Mouse (Mus musculus) cerebellum, postnatal 14 days (tissue): ENCODE measurements around the gene Tnks1bp1.

Source experiments
- DNase-seq, 2 experiments: peaks; one replicate each; pipeline ENCODE4 v3.0.0; 2021; ENCODE audit warnings: mixed read lengths in 2 of 2

Tnks1bp1 gene

DNA sequence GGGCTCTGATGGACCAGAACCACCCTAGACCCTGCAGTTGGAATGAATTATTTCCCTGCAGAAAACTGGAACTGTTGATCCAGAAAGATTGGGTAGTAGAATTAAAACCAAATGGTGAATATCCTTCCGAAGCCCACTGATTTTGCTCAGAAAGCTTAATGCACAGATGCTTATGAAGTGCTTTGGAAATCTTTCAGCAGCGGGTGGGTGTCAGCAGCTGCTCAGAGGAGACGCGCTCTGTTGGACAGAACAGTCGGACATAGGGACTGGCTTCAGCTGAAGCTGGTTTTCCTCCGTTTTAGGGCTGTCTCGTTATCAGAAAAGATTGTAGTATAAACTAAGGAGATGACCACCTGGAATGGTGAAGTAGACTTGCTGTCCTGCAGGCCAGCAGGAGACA is 4.2 kb upstream of the Tnks1bp1 start:
- DNase-seq: no peak

DNA sequence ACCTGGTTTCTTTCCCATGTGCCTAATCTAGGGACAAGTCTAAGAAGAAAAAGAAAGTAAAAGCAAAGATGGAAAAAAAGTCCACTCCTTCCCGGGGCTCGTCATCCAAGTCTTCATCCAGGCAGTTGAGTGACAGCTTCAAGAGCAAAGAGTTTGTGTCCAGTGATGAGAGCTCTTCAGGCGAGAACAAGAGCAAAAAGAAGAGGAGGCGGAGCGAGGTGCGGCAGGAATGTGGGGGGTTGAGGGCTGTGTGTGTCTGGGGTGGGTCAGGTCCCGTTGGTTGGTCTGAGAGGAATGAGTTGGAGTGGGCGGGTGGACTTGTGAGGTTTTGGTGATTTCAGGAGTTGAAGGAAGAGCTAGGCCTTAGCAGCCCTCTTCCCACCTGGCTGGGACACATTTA is 1.6 kb upstream of the Tnks1bp1 start:
- no peak for DNase-seq

DNA sequence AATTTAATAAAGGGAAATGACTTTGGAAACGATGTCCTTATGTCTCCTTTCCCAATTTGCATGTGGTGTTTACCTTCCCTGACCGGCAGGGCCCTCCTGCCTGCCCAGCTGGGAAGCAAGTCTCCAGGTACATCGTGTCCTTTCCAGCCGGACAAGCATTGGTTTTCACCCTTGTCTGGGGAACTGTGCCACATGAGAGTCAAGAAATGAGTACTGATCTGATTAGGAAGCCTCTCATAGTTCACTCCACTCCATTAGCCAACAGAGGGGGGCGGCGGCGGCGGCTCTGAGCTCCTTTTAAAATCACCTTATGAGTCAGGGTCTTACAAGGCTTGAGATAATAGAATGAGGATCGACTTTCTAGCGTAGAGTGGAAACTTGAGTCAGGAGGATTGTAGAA is 741 bp upstream of the Tnks1bp1 start:
- no peak for DNase-seq

DNA sequence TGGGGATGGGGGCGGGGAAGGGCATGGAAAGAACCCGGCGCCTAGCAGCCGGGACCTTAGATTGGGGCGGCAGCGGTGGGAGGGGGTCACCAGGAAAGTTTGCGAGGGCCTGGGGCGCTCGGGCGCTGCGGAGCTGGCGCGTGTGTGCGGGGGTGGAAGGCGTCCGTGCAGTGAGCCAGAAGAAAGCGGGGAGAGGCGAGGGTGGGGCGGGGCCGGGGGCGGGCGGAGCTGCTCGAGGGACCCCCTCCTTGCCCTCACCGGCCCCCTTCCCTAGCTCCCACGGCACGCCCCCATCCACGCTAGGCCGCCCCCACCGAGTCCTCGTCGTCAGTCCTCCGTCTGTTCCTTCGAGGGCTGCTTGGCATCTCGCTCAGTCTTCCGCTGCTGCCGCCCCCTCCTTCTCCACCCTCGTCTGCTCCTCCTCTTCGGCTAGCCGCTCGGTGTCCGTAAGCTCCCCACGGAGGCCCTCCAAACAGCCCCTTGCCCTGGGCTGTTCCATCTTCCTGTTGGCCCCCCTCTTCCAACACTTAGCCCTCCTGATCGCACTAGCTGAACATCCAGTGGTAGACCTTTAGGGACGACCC is 438 bp downstream of the Tnks1bp1 start:
- peak; percentile 67 to 74 for DNase-seq

DNA sequence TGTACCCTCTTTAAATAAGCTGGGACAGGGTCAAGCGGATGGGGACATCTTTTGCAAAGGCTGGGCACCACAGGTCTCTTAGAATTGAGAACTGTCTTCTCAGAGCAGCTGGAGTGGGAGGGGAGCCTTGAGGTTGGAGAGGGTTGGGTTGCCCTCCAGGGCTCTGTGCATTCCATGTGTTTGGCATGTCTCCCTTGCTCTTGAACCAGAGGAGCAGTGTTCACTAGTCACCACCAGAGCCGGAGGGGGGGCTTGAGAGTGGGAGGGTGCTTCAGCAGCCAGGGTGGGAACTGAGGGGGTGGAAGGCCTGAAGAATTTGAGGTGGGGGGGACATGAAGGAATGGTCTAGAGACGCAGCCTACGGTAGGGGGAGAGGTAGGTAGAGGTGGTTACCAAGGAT is 1.5 kb downstream of the Tnks1bp1 start:
- no peak for DNase-seq

DNA sequence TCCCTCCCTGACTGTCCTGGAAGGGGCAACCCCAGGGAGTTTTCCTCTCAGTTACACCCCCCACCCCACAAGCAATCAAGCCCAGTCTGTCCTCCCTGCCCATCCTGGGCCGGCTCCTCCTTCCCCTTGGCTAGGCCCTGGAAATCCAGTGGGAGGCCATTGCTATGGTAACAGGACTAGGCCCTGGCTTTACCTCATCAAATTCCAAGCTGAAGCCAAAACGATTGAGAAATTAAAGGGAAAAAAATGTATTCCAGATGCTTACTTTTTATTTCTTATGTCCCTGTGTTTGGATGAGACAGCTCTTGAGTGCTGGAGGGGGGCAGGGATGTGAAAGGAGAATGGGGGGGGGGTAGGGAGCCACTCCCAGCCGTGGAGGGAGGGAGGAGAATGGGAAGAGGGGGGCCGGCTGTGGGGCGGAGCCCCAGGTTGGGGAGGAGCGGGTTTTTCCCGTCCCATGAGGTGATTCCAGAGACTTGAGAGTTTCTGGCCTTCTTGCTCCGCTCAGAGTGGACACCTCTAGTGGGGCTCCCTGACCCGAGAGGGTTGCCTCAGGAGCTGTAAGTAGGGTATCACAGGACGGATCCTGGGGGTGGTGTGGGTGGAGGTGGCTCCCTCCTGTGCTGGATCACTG is 2.3 kb downstream of the Tnks1bp1 start:
- DNase-seq: peak; percentile 61 to 66

DNA sequence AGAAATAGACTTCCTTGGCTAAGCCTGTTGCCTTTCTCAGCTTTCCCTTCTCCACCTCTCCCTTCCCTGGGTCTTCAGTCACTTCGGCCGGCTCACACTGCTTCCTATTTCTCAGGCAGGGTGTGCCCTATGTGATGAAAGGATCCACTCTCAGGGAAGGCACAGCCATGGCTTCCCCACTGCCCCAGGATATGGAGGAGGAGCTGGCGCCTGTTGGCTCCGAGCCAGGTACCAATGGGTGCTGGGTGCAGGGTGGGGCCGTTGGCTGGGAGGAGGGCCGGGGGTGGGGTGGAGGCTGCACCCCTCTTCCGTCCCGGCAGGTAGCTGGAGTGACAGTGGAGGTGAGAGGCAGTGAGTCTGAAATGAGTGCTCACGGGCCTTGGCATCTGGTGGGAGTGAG is 2.9 kb downstream of the Tnks1bp1 start:
- no peak for DNase-seq

DNA sequence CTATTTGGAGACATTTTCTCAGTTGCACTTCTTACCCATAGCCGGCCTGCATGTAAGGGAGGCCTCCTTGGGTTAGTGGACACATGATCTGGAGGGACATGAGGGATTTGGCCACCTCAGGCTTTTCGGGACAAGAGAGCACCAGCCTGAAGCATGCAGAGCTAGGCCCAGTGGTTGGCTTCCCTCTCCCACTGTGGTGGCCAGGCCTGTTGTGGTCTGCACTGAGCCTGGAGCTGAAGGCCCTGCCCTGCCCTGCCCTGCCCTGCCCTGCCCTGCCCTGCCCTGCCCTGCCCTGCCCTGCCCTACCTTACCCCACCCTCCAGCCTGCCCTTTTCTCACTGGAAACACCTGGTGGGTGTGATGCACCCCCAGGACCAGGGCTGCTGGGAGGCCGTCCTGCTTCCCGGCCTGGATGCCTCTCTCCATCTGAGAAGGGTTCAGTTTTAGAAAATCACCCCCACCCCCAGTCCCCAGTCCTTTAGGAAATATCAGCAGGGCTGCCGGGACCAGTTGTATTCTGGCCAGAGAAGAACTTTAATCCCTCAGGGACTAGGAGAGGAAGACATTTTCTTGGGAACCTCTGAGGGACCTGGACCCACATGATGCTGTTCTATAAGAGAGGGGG is 5.5 kb downstream of the Tnks1bp1 start:
- no peak for DNase-seq

DNA sequence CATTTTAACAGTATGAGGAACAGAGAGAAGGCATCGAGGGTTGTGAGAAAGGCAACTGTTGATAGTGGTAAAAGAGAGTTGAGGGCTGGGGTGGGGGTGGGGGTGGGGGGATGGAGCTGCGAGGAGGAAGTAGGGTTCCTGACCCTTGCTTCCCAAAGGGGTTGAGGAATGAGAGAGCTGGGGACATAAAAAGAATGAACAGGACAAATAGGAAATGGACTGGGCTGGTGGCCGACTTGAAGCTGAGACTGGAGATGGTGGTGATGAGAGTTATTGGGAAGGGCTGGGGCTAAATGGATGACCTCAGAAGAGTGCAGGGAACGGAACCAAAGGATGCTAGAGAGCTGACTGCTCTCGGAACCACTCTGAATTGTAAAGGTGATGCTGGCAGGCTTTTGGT is 8.9 kb downstream of the Tnks1bp1 start:
- no peak for DNase-seq

DNA sequence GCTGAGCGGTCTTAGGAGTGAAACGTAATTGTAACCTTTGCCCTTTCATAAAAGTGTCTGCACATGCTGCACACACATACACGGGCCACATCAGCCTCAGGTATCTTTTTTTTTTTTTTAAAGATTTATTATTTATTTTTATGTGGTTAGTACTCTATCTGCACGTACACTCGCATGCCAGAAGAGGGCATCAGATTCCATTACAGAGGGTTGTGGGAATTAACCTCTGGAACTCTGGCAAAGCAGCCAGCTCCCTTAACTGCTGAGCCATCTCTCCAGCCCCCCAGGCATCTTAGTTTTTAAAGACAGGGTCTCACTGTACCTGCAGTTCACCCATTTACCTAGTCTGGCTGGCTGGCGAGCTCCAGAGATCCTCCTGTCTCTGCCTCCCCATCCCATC is 11.9 kb downstream of the Tnks1bp1 start:
- DNase-seq: no peak

DNA sequence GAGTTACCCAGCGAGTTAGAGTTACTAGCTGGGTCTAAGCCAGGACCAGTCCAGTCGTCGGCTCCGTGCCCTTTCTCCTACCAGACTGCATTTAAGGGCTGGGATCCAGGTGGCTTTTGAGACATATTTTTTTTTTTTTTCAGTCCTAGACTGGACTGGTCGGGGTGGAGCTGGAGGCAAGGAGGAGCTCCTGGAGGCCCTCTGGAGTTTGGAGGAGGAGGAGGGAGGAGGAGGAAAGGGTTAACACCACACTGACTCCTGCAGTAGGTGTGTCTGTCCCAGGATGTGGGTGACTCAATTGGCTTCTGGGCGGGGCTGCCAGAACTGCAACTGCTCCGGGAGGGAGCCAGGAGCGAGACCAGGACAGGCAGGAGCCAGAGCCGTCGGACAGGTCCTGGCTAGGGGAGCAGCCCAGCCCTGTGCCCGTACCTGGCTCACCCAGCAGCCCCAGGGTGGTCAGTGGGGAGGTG is 12.8 kb downstream of the Tnks1bp1 start:
- no peak for DNase-seq

DNA sequence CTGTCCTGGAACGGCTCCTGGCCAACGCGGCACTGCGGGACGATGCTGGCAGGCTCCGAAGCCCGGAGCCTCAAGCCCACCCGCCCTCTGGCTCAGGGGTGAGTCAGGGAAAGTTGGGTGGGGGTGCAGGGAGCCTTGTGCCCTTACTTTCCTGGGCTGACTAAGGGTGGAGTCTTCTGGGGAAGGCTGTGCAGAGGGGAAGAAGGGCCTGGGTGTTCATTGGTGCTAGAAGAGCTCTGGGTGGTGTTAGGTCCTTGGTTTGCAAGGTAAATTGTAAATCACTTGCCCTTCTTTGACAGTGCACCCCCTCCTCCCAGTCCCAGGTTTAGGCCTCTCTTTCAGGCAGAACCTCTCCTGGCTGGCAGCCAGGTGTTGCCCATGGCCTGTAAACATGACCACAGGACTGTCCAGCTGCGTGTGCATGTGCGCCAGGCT is 13.3 kb downstream of the Tnks1bp1 start:
- DNase-seq: no peak

DNA sequence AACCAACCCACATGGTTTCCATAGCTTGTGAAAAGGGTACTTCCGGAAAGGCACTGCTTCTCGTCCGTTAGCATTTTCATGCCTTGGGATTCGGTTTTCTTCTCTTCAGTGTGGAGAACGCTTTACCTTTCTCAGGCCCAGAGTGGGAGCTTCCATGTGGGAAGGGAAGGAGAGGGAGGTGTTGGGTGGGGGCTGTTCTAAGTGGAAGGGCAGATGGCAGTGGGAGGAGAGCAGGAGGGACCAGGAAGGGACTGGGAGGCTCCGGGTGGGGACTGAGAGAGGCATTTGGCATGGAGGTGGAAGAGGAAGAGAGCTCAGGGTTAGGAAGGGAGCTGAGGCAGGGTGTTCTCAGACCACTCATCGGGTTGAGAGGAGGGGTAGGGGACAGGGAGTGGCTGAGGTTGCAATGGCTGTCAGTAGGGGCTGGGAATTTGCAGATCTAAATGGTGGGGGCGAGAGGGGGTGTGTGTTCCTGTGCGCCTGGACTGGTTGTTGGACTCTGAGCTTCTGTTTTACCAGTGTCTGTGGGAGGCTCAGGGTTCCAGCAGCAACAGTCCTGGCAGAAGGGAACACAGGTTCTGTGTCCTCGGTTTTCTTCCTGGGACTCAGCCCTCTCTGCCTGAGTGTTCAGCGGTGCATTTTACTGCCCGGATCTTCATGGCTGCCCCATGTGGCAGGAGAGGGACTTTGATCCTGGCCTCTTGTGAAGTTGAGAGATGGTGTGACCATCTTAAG is 17.5 kb downstream of the Tnks1bp1 start:
- DNase-seq: no peak

DNA sequence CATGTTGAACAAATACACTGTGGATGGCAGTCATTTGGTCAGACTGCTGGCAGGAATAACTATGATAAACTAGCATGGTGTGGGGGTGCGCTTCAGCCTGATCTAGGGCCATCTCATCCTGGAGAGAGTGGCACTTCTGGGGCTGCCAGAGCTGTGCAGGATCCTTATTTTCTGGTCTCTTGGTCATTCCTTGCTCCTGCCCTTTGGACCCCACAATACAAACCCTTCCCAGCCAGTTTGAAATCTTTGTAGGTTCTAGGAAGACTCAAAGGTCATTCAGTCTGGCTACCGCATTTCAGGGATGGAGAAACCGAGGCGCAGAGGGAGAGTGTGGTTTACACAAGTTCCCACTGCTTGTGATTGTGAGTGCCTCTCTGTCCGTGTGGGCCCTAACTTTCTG is 19.1 kb downstream of the Tnks1bp1 start:
- DNase-seq: no peak

DNA sequence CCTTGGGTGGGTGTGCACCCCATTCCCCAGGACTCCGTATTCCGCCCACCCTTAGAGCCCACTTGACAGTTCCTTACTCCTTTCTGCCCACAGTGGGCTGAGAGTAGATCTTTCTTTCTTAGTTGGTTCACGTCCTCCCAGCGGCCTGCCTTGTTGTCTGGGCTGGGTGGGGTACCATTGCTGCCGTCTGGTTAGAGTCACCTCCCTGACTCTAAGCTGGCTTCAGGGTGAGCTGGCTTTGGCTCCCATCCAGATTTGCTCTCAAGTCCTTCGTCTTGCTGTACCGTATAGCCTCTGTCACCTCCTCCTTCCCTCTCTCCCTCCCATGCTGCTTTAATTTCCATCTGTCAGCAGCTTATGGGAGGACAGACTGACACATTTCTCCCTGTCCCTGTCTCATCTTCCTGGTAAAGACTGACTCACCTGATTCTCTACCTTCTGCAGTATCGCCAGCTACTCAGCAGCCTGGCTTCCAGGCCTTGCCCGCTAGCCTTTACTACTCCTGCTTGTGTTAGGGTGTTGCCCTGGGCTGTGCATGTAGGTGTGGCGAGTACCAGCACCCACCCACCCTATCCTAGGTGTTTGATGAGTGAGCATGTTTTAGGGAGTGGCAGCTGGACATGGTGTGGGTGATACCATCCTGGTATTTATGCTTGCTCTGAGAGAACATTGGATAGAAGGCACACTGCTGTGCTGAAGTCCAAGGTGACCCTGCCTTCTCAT is 20.2 kb downstream of the Tnks1bp1 start:
- peak in 1 of 2 experiments; percentile 8 for DNase-seq

DNA sequence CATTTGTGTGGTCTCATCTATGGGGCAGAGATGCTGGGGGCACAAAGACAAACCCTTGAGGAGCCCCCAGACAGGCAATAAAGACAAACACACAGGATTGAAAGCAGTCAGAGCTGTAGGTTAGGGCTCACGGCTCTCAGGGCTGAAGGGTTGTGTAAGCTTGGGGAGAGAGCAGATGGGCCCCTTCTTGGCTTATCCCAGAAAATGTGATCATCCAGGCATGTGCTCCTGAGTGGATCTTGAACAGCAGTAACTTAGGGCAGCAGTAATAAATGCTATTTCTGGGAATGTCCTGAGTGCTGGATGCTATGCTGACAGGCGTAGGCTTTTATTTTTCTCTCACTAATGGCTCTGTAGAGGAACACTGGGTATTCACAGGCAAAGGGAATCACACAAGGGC is 20.8 kb downstream of the Tnks1bp1 start:
- no peak for DNase-seq

DNA sequence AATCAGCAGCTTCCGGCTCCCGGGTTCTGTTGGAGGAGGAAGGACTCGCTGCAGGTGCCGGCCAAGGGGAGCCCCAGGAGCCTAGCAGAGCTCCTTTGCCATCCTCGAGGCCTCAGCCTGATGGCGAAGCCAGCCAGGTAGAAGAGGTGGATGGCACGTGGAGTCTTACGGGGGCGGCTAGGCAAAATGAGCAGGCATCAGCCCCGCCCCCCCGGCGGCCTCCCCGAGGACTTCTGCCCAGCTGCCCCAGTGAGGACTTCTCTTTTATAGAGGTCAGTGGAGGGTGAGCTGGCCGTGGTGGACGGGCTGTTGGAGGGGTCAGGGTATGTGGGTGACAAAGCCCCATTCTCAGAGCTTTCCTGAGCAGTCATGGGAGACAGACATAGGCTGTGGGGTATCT is 22.3 kb downstream of the Tnks1bp1 start:
- no peak for DNase-seq

DNA sequence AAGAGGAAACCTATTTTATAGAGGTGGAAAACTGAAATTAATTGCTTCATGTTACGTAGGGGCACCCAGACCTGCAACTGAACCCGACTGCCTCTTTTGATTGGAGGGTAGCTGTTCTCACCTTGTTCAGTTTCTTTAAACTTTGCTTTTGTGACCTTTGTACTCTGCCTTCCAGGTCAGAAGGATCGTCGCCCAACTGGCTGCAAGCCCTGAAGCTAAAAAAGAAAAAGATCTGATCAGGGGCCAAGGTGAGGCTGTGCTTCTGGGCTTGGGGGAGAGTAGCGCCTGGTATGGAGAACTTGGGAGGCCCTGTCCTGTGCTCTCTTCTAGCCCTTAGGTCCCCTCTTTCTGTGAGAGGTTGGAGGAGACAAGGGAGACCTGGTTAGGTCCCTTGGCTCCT is 24.1 kb downstream of the Tnks1bp1 start:
- no peak for DNase-seq

DNA sequence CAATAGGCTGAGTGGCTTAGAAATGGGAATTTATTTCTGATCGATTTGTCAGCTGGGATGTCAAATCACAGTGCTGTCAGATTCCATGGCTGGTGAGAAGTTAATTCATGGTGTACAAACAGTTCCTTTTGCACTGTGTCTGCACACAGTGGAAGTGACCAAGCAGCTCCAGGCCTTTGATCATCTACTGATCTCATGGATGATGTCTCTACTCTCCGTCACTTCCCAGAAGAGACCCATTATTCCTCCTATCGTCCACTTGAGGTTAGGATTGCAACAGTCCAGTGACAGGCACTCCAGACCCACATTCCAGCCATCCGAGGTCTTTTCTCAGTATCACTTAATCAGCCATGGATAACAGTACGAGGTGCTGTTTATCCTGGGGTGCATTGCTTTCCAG is 25.9 kb downstream of the Tnks1bp1 start:
- DNase-seq: no peak

DNA sequence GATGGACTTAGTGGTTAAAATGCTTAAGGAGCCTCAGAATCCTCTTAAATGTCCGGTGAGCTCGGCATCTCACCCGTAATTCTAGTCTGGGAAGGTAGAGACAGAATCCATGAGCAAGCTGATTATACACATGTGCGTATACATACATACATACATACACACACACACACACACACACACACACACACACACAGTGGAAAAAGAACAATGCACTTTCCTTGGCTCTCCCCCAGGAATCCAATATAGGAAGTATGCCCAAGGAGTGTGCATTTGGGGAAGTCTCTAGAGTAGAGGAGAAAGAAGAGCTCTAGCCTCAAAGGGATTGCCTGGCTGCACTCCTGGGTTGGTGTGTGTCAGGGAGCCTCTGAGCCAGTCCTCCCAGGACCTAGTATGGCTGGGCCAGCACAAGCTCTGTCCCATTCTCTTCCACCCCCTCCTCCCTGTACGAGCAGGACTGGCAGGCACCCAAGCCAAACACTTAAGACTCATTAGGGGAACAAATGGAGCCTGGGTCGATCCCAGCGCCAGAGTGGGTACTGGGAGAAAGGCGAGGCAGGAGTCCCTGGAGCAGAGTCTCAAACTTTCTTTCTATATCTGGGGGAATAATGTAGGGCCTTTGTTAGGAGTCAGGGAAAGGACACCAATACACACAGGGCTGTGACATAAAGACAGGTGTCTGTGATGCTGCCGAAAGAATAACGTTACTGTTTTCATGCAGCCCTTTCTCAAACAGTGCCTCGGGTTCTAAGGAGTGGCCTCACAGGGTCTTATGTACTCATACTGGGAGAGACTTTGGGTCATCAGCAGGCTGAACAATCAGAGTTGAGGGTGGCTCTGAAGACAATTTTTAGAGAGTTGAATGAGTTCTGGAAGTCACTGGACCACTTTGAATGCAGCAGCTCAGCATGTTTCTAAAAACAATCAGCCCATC is 41.2 kb downstream of the Tnks1bp1 start:
- DNase-seq: no peak

DNA sequence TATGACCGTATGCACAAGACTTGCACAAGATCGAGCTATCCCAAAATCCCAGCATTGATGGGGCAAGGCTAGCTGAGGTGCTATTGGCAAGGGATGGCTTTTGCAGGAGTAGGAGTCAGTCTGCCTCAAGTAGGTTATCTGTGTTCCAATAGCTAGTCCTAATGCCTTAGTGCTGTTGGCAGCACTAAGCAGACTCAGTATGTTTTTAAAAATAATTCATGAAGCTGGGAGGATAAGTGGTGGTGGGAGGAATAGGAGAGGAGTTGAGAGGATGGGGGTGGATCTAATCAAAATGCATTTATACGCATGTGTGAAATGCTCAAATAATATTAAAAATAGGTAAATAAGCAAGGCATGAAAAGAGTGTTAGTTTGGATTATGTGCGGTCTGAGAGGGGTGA is 43.5 kb downstream of the Tnks1bp1 start:
- DNase-seq: no peak

DNA sequence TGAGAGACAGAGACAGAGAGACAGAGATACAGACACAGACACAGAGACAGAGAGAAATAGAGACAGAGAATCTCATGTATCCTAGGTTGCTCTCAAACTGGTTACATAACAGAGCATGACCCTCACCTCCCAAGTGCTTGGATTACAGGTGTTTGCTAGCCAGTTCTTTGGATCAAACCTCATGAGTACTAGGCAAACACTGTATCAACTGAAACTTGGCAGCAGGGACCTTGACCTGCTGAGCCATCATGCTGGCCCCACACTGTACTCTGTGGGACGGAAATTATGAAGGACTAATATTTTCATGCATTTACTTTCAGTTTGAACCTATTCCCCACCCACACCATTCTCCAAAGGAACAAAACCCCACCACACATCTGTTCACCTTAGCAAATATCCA is 45.6 kb downstream of the Tnks1bp1 start:
- no peak for DNase-seq
